Mouse (Mus musculus) hindbrain, embryonic 15.5 days (tissue): Measurements from ENCODE around the gene Fam71b. TPM values are rescaled to one million over a fixed set of nuclear protein-coding genes. Genes with fewer than 3 reads are reported as not detected.

Experiments used
- ATAC-seq: fragments of 200-750 bp; cut with Nextera tagmentation; 2 replicates; pipeline ENCODE4 v1.8.0; 2017; ENCODE audit warnings: low read depth, moderate number of reproducible peaks, moderate TSS enrichment; ENCODE audit not compliant: low FRiP score
- H3K27ac ChIP-seq: fragments of 300-500 bp; sonication (generic); replicated peaks from 2 replicates; pipeline ENCODE4 v1.5.1; 2015; ENCODE audit warnings: mild to moderate bottlenecking, inconsistent platforms
- H3K27me3 ChIP-seq: fragments of 300-500 bp; sonication (generic); 2 replicates; pipeline ENCODE4 v1.6.1; 2015; ENCODE audit warnings: control low read depth, inconsistent platforms
- H3K36me3 ChIP-seq: fragments of 300-500 bp; sonication (generic); 2 replicates; pipeline ENCODE4 v1.6.1; 2015; ENCODE audit warnings: control low read depth, inconsistent platforms
- H3K4me1 ChIP-seq: fragments of 300-500 bp; sonication (generic); replicated peaks from 2 replicates; pipeline ENCODE4 v1.6.1; 2015; ENCODE audit warnings: control low read depth, inconsistent platforms
- H3K4me2 ChIP-seq: fragments of 300-500 bp; sonication (generic); 2 replicates; pipeline ENCODE4 v1.6.1; 2015; ENCODE audit warnings: moderate library complexity, mild to moderate bottlenecking, inconsistent platforms
- H3K4me3 ChIP-seq: fragments of 300-500 bp; sonication (generic); 2 replicates; pipeline ENCODE4 v1.5.1; 2015; ENCODE audit warnings: mild to moderate bottlenecking, inconsistent platforms
- H3K9ac ChIP-seq: fragments of 300-500 bp; sonication (generic); 2 replicates; pipeline ENCODE4 v1.6.1; 2015; ENCODE audit warnings: inconsistent platforms
- H3K9me3 ChIP-seq: fragments of 300-500 bp; sonication (generic); 2 replicates; pipeline ENCODE4 v1.6.1; 2016; ENCODE audit warnings: control low read depth, inconsistent platforms
- WGBS: fragments of 180-500 bp; shearing (Covaris S2); methylation state at CpG from one replicate; pipeline ENCODE4 v1.1.7; 2015; 5-methylcytosine and 5-hydroxymethylcytosine counted together
- polyA plus RNA-seq: library from polyadenylated mRNA; unstranded; fragments of >200 nt; fragmentation: Nextera tagmentation; extraction: Ambion mirVana; gene quantifications from 2 replicates; pipeline ENCODE4 v1.2.1, GENCODE M21; 2015

Fam71b gene
- polyA plus RNA-seq, 1 experiment from 2014 or later: not detected

DNA sequence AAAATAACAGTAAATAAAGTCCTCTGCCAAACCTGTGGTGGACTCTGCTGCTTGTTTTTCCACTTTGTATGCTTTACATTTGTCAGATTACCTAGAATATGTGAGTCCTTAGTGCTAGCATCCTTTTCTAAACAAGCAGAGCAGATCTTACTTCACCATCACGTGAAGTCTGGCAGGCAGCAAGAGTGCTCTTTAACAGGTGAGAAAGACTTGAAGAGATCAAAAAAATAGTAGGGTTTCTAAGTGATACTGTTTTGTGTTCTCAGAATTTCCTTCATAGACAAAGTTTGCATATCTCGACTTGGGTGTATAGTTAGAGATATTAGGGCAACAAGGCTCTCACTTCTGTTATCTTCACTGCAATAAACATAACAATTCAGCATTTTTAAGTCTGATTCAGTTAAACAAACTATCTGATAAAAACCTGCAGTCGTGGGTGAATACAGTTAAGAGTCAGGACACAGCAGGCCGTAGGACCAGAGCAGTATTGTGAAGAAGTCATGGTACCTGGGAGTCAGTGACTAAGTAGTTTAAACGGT is 42.7 kb downstream of the Fam71b start:
- H3K9ac ChIP-seq: no peak overlapping the region
- no peaks in the 10 kb centered on the region for H3K27me3 ChIP-seq
- H3K9me3 ChIP-seq: no peaks in the 10 kb centered on the region
- H3K4me3 ChIP-seq: no peak overlapping the region
- peaks cover 21% of the 10 kb centered on the region for H3K36me3 ChIP-seq
- H3K4me2 ChIP-seq: no peak overlapping the region
- WGBS: 96% methylated on average over 5 of the region's 5 CpGs
- peaks cover 12% of the 10 kb centered on the region for H3K4me1 ChIP-seq
- no peak overlapping the region for H3K27ac ChIP-seq
- ATAC-seq: no peak

DNA sequence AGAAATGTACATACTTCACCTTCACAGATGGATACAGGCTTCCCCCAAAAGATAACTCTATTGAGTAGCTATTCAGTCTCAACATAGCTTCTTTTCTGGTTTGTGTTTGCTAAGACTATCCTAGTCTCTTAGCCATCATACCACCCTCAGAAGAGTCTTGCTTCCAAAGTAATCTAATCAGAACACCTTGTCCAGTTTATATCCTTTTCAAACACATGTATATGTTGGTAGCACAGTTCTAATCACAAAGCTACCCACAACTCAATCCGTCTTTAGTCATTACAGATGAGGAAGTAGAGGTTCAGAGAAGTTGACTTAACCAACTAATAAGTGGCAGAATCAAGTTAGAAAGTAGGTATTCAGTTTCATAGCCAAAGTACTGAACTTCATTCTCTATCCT is 45.4 kb downstream of the Fam71b start:
- Histone ChIP-seq H3K4me1 (peaks cover 9% of the 10 kb centered on the region), H3K9me3 (no peaks in the 10 kb centered on the region), H3K4me2 (no peak overlapping the region), H3K36me3 (peaks cover 21% of the 10 kb centered on the region), H3K27me3 (no peaks in the 10 kb centered on the region), H3K9ac (no peak overlapping the region), H3K27ac (no peak overlapping the region), H3K4me3 (no peak overlapping the region)
- WGBS: 94% methylated on average over 1 of the region's 1 CpGs
- ATAC-seq: no peak

DNA sequence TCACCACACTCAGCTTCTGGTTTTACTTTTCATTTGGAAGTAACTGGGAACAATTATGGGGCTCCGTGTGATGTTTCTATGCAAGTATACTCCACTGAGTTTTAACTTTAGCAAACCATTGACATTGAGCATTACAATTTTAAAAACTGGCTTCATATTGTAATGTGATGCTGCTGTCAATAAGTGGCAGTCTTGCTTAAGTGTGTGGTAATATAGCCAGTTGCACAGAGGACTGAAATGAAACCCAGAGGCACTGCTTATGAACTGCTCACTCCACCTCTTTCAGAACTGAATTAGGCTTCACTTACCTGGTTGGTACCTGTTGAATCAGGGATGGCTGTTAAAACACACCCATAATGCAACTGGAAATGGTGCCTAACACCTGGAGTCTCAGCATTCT is 46.8 kb downstream of the Fam71b start:
- H3K4me3 ChIP-seq: no peak overlapping the region
- no peak for ATAC-seq
- 0 out of 2 replicates have a peak, but pooled peaks cover 4% of the 10 kb centered on the region for H3K4me1 ChIP-seq
- no peak overlapping the region for H3K27ac ChIP-seq
- peaks cover 21% of the 10 kb centered on the region for H3K36me3 ChIP-seq
- no peaks in the 10 kb centered on the region for H3K27me3 ChIP-seq
- H3K4me2 ChIP-seq: no peak overlapping the region
- no peaks in the 10 kb centered on the region for H3K9me3 ChIP-seq
- H3K9ac ChIP-seq: no peak overlapping the region
- 95% methylated on average over 1 of the region's 1 CpGs for WGBS

DNA sequence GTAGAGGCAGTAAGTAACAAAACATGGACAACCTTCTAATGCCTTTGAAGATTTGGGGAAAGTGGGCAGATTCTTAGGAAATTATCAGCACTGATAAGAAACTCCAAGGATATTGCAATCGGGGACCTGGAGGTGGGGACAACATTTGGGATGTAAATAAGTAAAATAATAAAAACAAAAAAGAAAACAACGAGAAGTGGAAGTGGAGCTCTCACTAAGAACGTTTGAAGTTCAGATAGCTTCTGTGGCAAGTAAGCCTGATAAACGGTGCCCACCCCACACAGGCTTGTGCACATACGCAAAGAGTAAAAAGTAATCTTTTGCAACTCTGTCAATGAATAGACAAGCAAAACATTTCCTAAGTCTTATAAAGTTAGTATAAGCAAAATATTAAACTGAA is 47.6 kb downstream of the Fam71b start:
- no peak overlapping the region for H3K9ac ChIP-seq
- no peak overlapping the region for H3K4me2 ChIP-seq
- no peaks in the 10 kb centered on the region for H3K4me1 ChIP-seq
- H3K27me3 ChIP-seq: no peaks in the 10 kb centered on the region
- no peaks in the 10 kb centered on the region for H3K9me3 ChIP-seq
- H3K36me3 ChIP-seq: peaks cover 21% of the 10 kb centered on the region
- H3K27ac ChIP-seq: no peak overlapping the region
- 94% methylated on average over 5 of the region's 5 CpGs for WGBS
- ATAC-seq: no peak
- H3K4me3 ChIP-seq: no peak overlapping the region

DNA sequence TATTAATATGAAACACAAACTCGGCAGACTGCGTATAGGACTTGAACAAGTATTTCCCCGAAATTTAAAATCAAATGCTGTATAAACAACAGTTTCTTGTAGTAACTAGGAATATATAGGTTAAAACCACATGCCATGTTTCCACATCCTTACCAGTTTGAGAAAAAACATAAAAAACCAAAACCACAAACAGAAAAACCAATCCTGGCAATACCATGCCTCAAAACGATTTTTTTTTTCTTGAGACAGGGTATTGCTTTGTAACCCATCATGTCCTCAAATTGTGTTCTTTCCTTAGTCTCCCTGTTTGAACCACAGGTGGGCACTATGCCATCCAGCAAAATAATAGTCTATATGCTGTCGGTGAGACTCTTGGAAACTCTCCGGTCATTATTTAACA is 49.8 kb downstream of the Fam71b start:
- Histone ChIP-seq H3K36me3 (peaks cover 14% of the 10 kb centered on the region), H3K4me1 (no peaks in the 10 kb centered on the region), H3K4me2 (no peak overlapping the region), H3K27ac (no peak overlapping the region), H3K9me3 (no peaks in the 10 kb centered on the region), H3K9ac (no peak overlapping the region), H3K27me3 (no peaks in the 10 kb centered on the region), H3K4me3 (no peak overlapping the region)
- ATAC-seq: no peak
- WGBS: 91% methylated on average over 6 of the region's 6 CpGs

DNA sequence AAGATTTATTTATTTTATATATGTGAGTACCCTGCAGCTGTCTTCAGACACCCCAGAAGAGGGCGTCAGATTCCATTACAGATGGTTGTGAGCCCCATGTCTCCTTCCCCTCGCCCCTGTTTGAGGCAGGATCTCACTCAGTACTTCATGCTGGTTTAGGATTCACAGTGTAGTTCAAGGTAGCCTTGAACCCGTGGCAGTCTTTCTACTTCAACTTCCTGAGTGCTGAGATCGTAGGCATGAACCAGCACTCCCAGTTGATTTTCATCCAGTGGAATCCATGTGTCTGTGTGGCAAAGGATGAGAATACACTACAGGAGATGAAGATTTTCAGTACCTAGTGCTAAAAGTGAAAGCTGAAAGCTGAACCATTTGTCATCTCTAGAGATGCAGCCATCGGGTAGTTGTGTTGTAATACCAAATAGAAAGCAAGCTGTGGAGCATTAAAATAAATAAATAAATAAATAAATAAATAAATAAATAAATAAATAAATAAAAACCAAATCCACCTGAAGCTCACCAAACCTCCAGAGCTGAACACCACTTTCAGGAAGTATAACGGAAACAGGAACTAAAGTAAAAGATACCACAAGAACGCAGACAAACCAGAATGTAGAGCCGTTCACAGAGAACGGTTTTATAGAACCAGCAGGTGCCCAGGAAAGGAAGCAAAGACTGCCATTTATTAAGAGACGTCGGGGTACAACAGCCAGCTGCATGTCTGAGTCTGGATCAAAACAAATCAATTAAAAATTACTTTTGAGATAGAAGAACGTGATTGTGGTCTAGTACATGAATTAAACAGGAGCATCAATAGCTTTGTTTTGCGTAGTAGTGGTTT is 51.5 kb downstream of the Fam71b start:
- H3K4me2 ChIP-seq: no peak overlapping the region
- H3K36me3 ChIP-seq: peaks cover 6% of the 10 kb centered on the region; the same call in 1 of the 2 replicates
- no peaks in the 10 kb centered on the region for H3K27me3 ChIP-seq
- H3K9ac ChIP-seq: no peak overlapping the region
- no peak for ATAC-seq
- H3K27ac ChIP-seq: no peak overlapping the region
- 79% methylated on average over 13 of the region's 13 CpGs for WGBS
- H3K4me1 ChIP-seq: no peaks in the 10 kb centered on the region
- H3K9me3 ChIP-seq: no peaks in the 10 kb centered on the region
- H3K4me3 ChIP-seq: no peak overlapping the region

DNA sequence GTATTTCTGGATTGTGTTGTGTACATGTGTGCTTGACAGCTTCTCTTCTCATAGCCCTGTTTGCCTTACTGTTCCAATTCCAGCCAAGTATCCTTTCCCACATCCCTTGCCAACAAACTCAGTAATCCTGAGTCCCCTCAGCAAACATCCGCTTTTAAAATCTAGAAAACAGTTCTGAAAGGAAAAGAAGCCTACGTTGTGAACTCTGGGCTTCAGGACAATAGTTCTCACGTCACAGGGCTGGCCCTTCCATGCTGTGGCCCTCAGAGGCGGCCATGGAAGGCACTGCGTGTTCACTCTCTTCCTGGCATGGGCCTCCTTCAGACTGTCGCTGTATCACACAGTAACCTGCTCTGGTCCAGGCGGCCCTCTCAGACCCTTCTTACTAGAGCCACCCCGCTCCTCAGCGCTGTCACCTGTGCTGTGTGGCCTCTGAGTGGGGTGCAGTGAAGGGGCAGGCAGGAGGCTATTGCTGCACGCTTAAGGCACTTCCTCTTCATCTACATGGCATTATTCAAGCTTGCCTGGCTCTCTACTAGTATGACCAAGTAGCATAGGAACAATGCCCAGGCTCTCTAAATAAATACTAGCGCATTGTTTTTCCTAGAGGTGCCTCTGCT is 53.2 kb downstream of the Fam71b start:
- no peak overlapping the region for H3K9ac ChIP-seq
- H3K9me3 ChIP-seq: no peaks in the 10 kb centered on the region
- H3K4me2 ChIP-seq: no peak overlapping the region
- H3K27me3 ChIP-seq: no peaks in the 10 kb centered on the region
- H3K36me3 ChIP-seq: no peaks in the 10 kb centered on the region
- no peak for ATAC-seq
- H3K27ac ChIP-seq: no peak overlapping the region
- WGBS: 84% methylated on average over 11 of the region's 11 CpGs
- H3K4me3 ChIP-seq: no peak overlapping the region
- no peaks in the 10 kb centered on the region for H3K4me1 ChIP-seq

DNA sequence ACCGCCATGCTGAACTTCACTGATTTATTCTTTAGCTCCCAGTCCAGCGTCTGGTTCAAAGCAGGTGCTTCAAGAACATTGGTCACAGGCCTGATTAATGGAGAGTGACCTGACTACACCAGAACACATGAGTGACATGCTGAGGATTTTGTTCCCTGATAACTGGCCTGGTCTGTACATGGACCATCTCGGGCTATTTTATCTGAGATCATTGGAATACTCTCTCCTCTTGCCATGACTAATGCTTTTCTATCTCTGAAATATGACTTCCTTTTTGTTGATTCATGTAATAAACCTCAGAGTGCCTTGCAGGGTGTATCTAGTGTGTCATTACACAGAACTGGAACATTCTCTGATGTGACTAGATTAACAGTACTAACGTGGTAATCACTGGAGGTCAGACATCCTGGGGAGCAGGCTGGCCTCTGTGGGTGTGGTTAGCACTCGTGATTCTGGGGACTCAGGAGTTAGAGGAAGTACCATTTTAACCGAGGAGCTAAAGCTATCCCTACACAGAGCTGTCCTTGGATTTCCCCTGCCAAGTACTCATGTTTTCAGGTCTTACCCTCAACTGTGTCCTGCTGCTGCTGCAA is 58.2 kb downstream of the Fam71b start, which contains the start of gene Havcr2:
TSS of gene Havcr2 (plus strand) at position 483 of the 593 bp plus-strand sequence.
- no peaks in the 10 kb centered on the region for H3K27me3 ChIP-seq
- no peaks in the 10 kb centered on the region for H3K9me3 ChIP-seq
- no peak within 1 kb of the TSS for H3K4me3 ChIP-seq
- no peaks in the 10 kb centered on the region for H3K4me1 ChIP-seq
- 81% methylated on average over 6 of the region's 6 CpGs for WGBS
- H3K27ac ChIP-seq: no peak within 1 kb of the TSS
- H3K36me3 ChIP-seq: no peaks in the 10 kb centered on the region
- H3K4me2 ChIP-seq: no peak within 1 kb of the TSS
- ATAC-seq: no peak
- H3K9ac ChIP-seq: no peak within 1 kb of the TSS

Other genes with a start within 250 kb of the Fam71b start
- gene Nipal4, start 230.1 kb upstream of the Fam71b start, polyA plus RNA-seq: 0.43 and 0.47 TPM in 2 replicates
- 3.1 and 3.6 TPM in 2 replicates for gene Fndc9, start 161.0 kb upstream of the Fam71b start, polyA plus RNA-seq
- 90.3 and 95.4 TPM in 2 replicates for gene Cyfip2, start 83.7 kb upstream of the Fam71b start, polyA plus RNA-seq
- gene Itk, start 7.0 kb upstream of the Fam71b start, polyA plus RNA-seq: not detected in 2 replicates
- gene Med7, start 40.4 kb downstream of the Fam71b start, polyA plus RNA-seq: 60.8 and 62.0 TPM in 2 replicates
- gene Havcr2, start 58.4 kb downstream of the Fam71b start, polyA plus RNA-seq: 0.12 and 0.24 TPM in 2 replicates
- gene Gm12169, start 127.7 kb downstream of the Fam71b start, polyA plus RNA-seq: not detected in 2 replicates
- gene BC053393, start 175.0 kb downstream of the Fam71b start, polyA plus RNA-seq: not detected in 2 replicates
- not detected in 2 replicates for gene Dppa1, start 232.7 kb downstream of the Fam71b start, polyA plus RNA-seq